Mouse (Mus musculus) midbrain, embryonic 11.5 days (tissue): ENCODE data around the gene Plxnc1. TPM values are rescaled to one million over a fixed set of nuclear protein-coding genes. Genes with fewer than 3 reads are reported as not detected.
A peak's percentile ranks its signal among the peaks of the same experiment; 100 is the strongest.

ENCODE experiments used
- ATAC-seq: fragments of 200-750 bp; cut with Nextera tagmentation; 2 replicates; pipeline ENCODE4 v1.8.0; 2017; ENCODE audit warnings: moderate TSS enrichment, moderate library complexity; ENCODE audit not compliant: low FRiP score
- DNase-seq: peaks from one replicate; pipeline ENCODE4 v3.0.0; 2015; ENCODE audit warnings: low spot score; ENCODE audit errors: missing footprints
- H3K27ac ChIP-seq: fragments of 300-500 bp; sonication (generic); 2 replicates; pipeline ENCODE4 v1.5.1; 2014; ENCODE audit warnings: low read depth, low read length
- H3K27me3 ChIP-seq: fragments of 300-500 bp; sonication (generic); 2 replicates; pipeline ENCODE4 v1.6.1; 2014; ENCODE audit warnings: mild to moderate bottlenecking, low read length, moderate library complexity, mixed read lengths; ENCODE audit not compliant: control insufficient read depth, insufficient read depth
- H3K36me3 ChIP-seq: fragments of 300-500 bp; sonication (generic); 2 replicates; pipeline ENCODE4 v1.6.1; 2014; ENCODE audit warnings: mild to moderate bottlenecking, low read length, moderate library complexity, mixed read lengths; ENCODE audit not compliant: control insufficient read depth, insufficient read depth
- H3K4me1 ChIP-seq: fragments of 300-500 bp; sonication (generic); 2 replicates; pipeline ENCODE4 v1.6.1; 2014; ENCODE audit warnings: low read length; ENCODE audit not compliant: control insufficient read depth, insufficient read depth
- H3K4me2 ChIP-seq: fragments of 300-500 bp; sonication (generic); 2 replicates; pipeline ENCODE4 v1.6.1; 2014; ENCODE audit warnings: mild to moderate bottlenecking, moderate library complexity
- H3K4me3 ChIP-seq: fragments of 300-500 bp; sonication (generic); 2 replicates; pipeline ENCODE4 v1.5.1; 2014; ENCODE audit warnings: low read depth, low read length
- H3K9ac ChIP-seq: fragments of 300-500 bp; sonication (generic); 2 replicates; pipeline ENCODE4 v1.6.1; 2014; ENCODE audit warnings: low read length
- H3K9me3 ChIP-seq: fragments of 300-500 bp; sonication (generic); 2 replicates; pipeline ENCODE4 v1.6.1; 2016; ENCODE audit warnings: low read length; ENCODE audit not compliant: control insufficient read depth
- WGBS: fragments of 180-500 bp; shearing (Covaris S2); extraction: QIAGEN DNeasy Blood & Tissue Kit; methylation state at CpG from one replicate; pipeline ENCODE4 v1.1.7; 2014; 5-methylcytosine and 5-hydroxymethylcytosine counted together
- polyA plus RNA-seq: library from polyadenylated mRNA; unstranded; fragments of >200 nt; fragmentation: Nextera tagmentation; extraction: Ambion mirVana; gene quantifications from 2 replicates; pipeline ENCODE4 v1.2.1, GENCODE M21; 2014

The Plxnc1 gene
- 5.3 and 6.3 TPM in 2 replicates for polyA plus RNA-seq

DNA sequence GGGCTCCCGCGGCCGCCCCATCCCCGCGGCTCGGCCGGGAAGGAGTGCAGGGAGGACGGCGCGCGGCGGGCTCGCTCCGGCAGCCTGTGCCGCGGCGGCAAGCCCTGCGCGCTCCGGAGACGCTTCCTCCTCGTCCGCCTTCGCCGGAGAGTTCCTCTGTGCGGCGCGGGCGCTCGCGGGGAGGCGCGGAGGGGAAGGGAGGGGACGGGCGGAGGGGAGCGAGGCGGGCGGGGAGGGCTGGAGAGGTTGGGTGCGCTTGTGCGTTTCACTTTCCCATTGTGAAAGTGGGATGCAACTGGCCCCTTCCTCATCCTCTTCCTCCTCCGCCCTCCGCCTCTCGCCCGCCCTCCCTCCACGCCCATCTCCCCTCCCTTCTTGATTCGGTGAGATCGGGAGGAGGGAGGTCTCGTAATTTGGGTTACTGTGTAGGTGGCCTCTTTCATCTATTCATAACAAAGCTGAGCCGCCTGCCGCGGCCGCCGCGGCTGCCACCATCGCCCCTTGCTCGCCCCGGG, at the start of gene Plxnc1:
Gene Plxnc1 (minus strand): TSS at position 145 of the 515 bp plus-strand sequence.
- peaks cover 37% of the 10 kb centered on the region for H3K4me1 ChIP-seq
- H3K4me2 ChIP-seq, result peak within 1 kb of the TSS; percentile 86
- ATAC-seq (peak; percentile 55), DNase-seq (peak; percentile 98)
- H3K36me3 ChIP-seq, result no peaks in the 10 kb centered on the region
- under 1% methylated on average over 39 of the region's 57 CpGs for WGBS
- H3K4me3 ChIP-seq, result peak within 1 kb of the TSS; percentile 77
- H3K9ac ChIP-seq, result peak within 1 kb of the TSS; percentile 91
- peak within 1 kb of the TSS; percentile 84 for H3K27ac ChIP-seq
- no peaks in the 10 kb centered on the region for H3K9me3 ChIP-seq
- peaks cover 9% of the 10 kb centered on the region; the same call in 1 of the 2 replicates for H3K27me3 ChIP-seq

DNA sequence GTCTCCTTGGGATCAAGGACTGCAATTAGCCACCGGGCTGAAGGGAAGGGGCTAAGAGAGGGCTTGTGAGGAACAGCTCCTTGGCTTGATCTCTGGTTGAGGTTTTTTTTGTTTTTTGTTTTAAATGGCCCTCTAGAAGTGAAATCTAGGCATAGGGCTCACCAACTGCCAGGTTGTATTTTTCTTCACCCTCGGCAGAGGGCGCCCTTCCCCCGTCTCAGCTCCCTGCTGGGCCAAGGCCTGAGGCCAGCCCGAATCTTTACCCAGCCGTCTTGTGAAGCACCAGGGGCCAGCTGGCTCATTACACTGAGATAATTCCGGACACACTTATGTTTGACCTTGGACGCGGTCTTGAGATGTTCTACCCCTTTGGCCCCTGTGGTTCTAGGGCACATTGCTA, 47.5 kb upstream of the Plxnc1 start:
- peaks cover 7% of the 10 kb centered on the region for H3K4me1 ChIP-seq
- no peak overlapping the region for H3K4me3 ChIP-seq
- no peaks in the 10 kb centered on the region for H3K27me3 ChIP-seq
- no peak overlapping the region for H3K4me2 ChIP-seq
- H3K9ac ChIP-seq, result no peak overlapping the region
- H3K27ac ChIP-seq, result no peak overlapping the region
- ATAC-seq (peak; percentile 61), DNase-seq (peak; percentile 88)
- H3K9me3 ChIP-seq, result no peaks in the 10 kb centered on the region
- WGBS, result 20% methylated on average over 9 of the region's 9 CpGs
- no peaks in the 10 kb centered on the region for H3K36me3 ChIP-seq

DNA sequence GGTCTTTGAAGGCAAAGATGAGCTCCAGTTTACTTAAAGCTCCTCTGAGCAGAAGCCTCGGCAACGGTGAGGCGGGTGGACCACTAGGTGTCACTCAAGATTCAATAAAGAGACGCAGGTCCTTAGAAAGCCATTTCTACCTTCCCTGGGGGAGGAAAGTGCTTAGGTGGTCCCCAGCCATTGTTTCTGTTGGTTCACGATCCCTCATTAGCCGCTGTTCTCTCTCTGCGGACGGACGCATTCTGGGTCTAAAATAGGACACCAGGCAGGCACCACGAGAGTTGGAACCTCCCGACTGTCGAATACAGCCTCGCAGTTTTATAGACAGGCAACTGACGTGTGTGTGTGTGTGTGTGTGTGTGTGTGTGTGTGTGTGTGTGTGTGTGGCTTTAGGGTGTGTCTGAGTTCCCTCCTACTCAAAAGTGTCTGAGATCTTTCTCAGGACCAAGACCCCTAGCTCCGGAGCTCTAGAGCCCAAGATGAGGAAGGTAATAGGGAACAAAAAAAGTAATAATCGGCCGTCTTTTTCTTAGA, 47.0 kb upstream of the Plxnc1 start:
- H3K9ac ChIP-seq, result no peak overlapping the region
- H3K27me3 ChIP-seq, result no peaks in the 10 kb centered on the region
- H3K4me2 ChIP-seq, result peak overlapping the region; percentile 31
- H3K4me1 ChIP-seq, result peaks cover 7% of the 10 kb centered on the region
- ATAC-seq (peak; percentile 28), DNase-seq (peak; percentile 96)
- no peaks in the 10 kb centered on the region for H3K9me3 ChIP-seq
- WGBS, result 25% methylated on average over 17 of the region's 17 CpGs
- H3K4me3 ChIP-seq, result peak overlapping the region; percentile 18
- no peaks in the 10 kb centered on the region for H3K36me3 ChIP-seq
- H3K27ac ChIP-seq, result 0 out of 2 replicates have a peak overlapping the region, but pooled peaks have one; percentile 30

DNA sequence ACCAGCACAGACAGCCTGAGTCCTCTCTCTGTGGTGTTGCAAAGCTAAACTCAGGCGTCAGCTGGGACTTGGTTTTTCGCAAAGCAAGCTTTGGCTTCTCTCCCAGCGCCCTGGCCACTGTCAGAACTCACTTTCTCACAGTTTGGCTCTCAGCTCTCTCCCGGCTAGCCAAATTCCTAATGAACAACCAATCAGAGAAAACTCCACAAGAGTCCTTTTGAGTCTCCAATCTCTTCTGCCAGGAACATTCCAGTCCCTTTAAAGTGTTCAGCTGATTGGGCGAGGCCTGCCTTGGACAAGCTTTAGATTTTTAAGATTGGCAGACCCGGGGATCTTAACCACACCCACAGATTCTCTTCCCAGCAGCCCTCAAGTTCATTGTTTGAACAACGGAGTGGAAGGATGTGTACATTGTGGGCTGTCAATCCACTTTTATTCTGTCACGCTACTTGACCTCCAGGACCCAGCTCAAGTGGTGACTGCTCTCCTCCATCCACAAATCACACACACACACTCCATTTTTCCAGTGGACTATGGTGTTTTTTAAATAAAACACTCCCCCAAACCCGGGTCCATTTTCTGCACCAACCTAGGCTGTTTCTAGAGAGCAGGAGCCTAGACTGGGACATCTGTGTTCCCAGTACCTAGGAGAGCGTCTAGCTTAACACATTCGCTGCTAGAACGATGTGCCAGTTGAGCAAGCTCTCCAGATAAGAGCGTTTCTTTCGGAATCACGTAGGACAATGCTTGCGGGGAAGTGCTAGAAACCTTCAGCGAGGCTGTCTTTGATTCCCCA, 46.3 kb upstream of the Plxnc1 start:
- Histone ChIP-seq H3K36me3 (no peaks in the 10 kb centered on the region), H3K4me3 (peak overlapping the region; percentile 18), H3K9me3 (no peaks in the 10 kb centered on the region), H3K4me1 (peaks cover 7% of the 10 kb centered on the region), H3K4me2 (peak overlapping the region; percentile 31), H3K27ac (0 out of 2 replicates have a peak overlapping the region, but pooled peaks have one; percentile 30), H3K9ac (peak overlapping the region; percentile 25; the same call in 1 of the 2 replicates), H3K27me3 (no peaks in the 10 kb centered on the region)
- DNase-seq, result peak; percentile 92
- WGBS, result 18% methylated on average over 17 of the region's 17 CpGs
- ATAC-seq, result peak; percentile 70

DNA sequence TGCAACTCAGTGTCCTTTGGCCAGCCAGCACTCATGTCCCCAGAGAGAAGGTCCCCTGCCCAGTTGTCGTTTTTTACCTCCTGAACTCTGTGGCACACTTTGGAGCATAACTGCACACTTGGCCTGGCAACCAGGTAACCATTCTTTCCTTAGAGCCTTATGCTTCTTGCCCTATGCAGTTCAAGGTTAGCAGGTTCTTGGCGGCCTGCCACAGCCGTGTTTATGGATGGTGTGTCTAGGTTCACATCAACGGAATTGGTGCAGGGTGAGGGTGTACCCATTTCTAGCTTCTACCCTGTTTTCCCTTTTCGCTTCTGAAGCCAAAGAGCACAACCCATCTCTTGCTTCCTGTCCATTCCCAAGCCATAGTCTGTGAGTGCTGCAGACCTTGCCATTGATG, 44.7 kb upstream of the Plxnc1 start:
- 88% methylated on average over 5 of the region's 5 CpGs for WGBS
- Histone ChIP-seq H3K27me3 (no peaks in the 10 kb centered on the region), H3K4me3 (no peak overlapping the region), H3K36me3 (no peaks in the 10 kb centered on the region), H3K4me1 (peaks cover 7% of the 10 kb centered on the region), H3K9ac (no peak overlapping the region), H3K27ac (no peak overlapping the region), H3K4me2 (no peak overlapping the region), H3K9me3 (no peaks in the 10 kb centered on the region)
- no peak for ATAC-seq
- no peak for DNase-seq

DNA sequence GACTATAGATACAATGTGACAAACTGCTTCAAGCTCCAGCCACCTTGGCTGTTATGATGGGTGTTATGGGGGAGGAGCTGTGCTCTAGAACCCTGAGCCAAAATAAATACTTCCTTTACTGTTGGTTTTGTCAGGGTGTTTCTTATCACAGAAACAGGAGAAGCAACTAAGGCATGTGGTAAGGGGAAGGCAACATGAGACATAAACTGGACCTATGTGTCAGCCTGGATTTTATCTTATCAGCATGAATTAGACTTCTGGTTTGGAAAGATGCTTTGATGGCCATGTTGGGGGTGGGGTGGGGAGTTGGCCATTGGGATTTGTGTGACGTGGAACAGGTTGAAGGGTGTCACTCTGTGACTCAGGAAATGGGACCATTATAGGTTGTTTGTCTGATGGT, 40.5 kb upstream of the Plxnc1 start:
- Histone ChIP-seq H3K9me3 (no peaks in the 10 kb centered on the region), H3K4me3 (no peak overlapping the region), H3K27ac (no peak overlapping the region), H3K27me3 (no peaks in the 10 kb centered on the region), H3K36me3 (no peaks in the 10 kb centered on the region), H3K9ac (no peak overlapping the region), H3K4me1 (no peaks in the 10 kb centered on the region), H3K4me2 (no peak overlapping the region)
- ATAC-seq (no peak), DNase-seq (no peak)
- WGBS, result 66% methylated on average over 1 of the region's 1 CpGs

DNA sequence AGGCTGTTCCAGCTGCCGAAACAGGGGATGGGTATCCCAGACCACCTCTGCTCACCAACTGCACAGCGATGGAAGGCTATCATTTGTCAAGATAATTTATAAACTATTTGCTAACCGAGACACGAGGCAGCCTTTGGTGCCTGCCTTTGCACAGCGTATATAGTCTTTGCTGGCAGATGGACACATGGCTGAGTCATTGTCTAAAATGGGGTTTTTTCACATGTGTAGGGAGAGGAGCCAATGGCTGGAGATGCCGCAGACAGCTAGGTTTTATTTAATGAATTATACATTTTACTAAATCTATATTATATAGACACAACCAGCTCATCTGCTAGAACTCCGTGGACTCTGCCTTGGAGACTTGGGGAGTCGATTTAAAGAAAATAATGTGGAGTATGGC, 37.9 kb upstream of the Plxnc1 start:
- H3K4me3 ChIP-seq, result no peak overlapping the region
- H3K4me2 ChIP-seq, result no peak overlapping the region
- no peaks in the 10 kb centered on the region for H3K9me3 ChIP-seq
- no peaks in the 10 kb centered on the region for H3K36me3 ChIP-seq
- DNase-seq (no peak), ATAC-seq (no peak)
- WGBS, result 93% methylated on average over 8 of the region's 8 CpGs
- H3K27ac ChIP-seq, result no peak overlapping the region
- H3K9ac ChIP-seq, result no peak overlapping the region
- peaks cover 6% of the 10 kb centered on the region for H3K4me1 ChIP-seq
- no peaks in the 10 kb centered on the region for H3K27me3 ChIP-seq

DNA sequence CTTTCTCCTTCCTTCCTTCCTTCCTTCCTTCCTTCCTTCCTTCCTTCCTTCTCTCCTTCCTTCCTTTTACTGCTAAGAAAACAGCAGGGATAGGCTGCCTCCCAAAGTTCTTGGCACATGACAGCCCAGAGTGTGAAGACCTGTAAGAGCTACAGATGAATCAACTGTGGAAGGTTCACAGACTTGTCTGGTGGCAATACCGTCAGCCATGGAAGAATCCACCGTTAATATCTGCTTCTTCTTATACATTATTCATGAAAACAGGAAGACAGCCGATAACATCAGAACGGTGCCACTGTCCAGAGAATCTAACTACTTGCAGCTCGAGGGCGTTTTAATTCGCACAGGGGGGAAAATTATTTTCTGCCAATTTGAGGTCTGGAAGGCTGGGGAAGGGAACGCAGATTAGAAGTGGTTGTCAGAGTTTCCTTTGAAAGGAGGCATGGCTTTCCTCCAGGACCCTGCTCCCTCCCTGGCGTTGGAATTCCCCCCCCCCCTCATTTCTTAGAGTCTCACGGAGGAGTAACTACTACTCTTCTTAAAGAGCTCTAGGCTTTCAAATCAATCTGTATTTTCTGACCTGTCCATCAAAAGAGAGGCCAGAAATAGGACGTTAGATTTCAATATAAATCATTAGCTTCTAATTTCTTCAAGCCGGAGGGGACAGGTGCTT, 37.0 kb upstream of the Plxnc1 start:
- ATAC-seq, result no peak
- Histone ChIP-seq H3K27ac (no peak overlapping the region), H3K36me3 (no peaks in the 10 kb centered on the region), H3K4me1 (peaks cover 6% of the 10 kb centered on the region), H3K9ac (no peak overlapping the region), H3K4me3 (no peak overlapping the region), H3K9me3 (no peaks in the 10 kb centered on the region), H3K27me3 (no peaks in the 10 kb centered on the region), H3K4me2 (no peak overlapping the region)
- no peak for DNase-seq
- 52% methylated on average over 12 of the region's 12 CpGs for WGBS
